Mouse (Mus musculus): ENCODE measurements around the gene Olfr1163.
"Not testable (repeated sequence)": the region's sequence is repeated elsewhere in the genome, so short reads cannot be mapped to it uniquely, and the experiment has no call there.

Gene Olfr1163

DNA sequence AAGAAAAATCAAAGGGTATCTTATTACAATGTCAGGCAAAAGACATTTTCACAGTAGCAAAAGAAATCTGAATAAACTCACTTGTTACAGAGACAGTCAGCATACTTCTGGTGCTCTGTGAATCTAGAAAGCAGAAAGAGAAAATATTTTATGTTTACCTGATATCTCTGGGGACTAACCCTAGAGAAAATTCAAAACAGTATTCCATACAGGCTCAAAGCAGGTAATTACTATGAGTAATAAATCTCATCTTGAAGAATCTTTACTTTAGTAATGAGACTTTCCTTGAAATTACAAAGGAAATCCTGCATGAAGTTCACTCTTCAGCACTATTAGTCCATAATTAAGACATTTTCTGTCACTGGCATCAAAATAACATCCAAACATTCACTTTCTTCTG is at the start of gene Olfr1163:
Gene Olfr1163 (minus strand): TSS at position 101 of the 400 bp plus-strand sequence.
- no peak for DNase-seq

- no peak for DNase-seq
Measured at GRCm38 (mm10) chr2:88093866-88094265, 22.2 kb upstream of the Olfr1163 start, which contains the start of gene Olfr1164. TSS of gene Olfr1164 (minus strand) at chr2:88093966.

- no peak for DNase-seq
Measured at GRCm38 (mm10) chr2:88063587-88063986, 8.0 kb downstream of the Olfr1163 start.

- DNase-seq: no peak
Measured at GRCm38 (mm10) chr2:88051029-88051428, 20.6 kb downstream of the Olfr1163 start, which contains the start of gene Olfr1162. TSS of gene Olfr1162 (minus strand) at chr2:88051129.

- DNase-seq: no peak
Measured at GRCm38 (mm10) chr2:88037599-88037998, 34.0 kb downstream of the Olfr1163 start, which contains the start of gene Olfr73. TSS of gene Olfr73 (minus strand) at chr2:88037699.

DNA sequence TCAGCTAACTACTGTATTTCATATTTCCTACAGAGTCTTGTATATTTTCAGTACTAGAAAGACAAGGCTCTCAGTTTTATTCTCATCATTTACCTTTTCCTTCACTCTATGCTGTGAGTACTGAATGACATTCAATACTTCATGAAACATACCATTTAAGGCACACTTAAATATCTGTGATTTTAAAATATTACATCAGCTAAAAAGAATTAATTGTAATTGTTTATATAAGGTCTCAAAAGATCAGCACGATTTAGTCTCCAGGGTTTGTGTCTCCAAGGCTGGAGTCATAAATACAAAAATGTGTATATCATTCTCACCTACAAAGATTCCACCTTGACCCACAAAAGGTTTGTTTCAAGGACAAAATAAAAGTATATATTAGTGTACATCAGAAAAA is 49.2 kb downstream of the Olfr1163 start, which contains the start of gene Olfr1161:
Gene Olfr1161 (plus strand): TSS at position 301 of the 400 bp plus-strand sequence.
- DNase-seq: not testable (repeated sequence)

All from lung, adult 18-20 months (tissue).